Mouse (Mus musculus) neural tube, embryonic 12.5 days (tissue): Measurements from ENCODE around the gene D16Ertd472e. TPM values are rescaled to one million over a fixed set of nuclear protein-coding genes. Genes with fewer than 3 reads are reported as not detected.

Experiments
- ATAC-seq: fragments of 200-750 bp; cut with Nextera tagmentation; 2 replicates; pipeline ENCODE4 v1.8.0; 2017; ENCODE audit warnings: low read depth, mild to moderate bottlenecking, moderate TSS enrichment, moderate library complexity; ENCODE audit not compliant: low FRiP score
- H3K27ac ChIP-seq: fragments of 300-500 bp; sonication (generic); 2 replicates; pipeline ENCODE4 v1.5.1; 2016
- H3K27me3 ChIP-seq: fragments of 300-500 bp; sonication (generic); replicated peaks from 2 replicates; pipeline ENCODE4 v1.6.1; 2016; ENCODE audit warnings: mild to moderate bottlenecking
- H3K36me3 ChIP-seq: fragments of 300-500 bp; sonication (generic); 2 replicates; pipeline ENCODE4 v1.6.1; 2016; ENCODE audit warnings: mild to moderate bottlenecking
- H3K4me1 ChIP-seq: fragments of 300-500 bp; sonication (generic); 2 replicates; pipeline ENCODE4 v1.6.1; 2016
- H3K4me2 ChIP-seq: fragments of 300-500 bp; sonication (generic); replicated peaks from 2 replicates; pipeline ENCODE4 v1.6.1; 2016; ENCODE audit warnings: mild to moderate bottlenecking
- H3K4me3 ChIP-seq: fragments of 300-500 bp; sonication (generic); 2 replicates; pipeline ENCODE4 v1.5.1; 2016
- H3K9ac ChIP-seq: fragments of 300-500 bp; sonication (generic); 2 replicates; pipeline ENCODE4 v1.6.1; 2016; ENCODE audit warnings: mild to moderate bottlenecking
- H3K9me3 ChIP-seq: fragments of 300-500 bp; sonication (generic); 2 replicates; pipeline ENCODE4 v1.6.1; 2016; ENCODE audit warnings: mild to moderate bottlenecking
- WGBS: fragments of 180-500 bp; shearing (Covaris S2); methylation state at CpG from one replicate; pipeline ENCODE4 v1.1.7; 2016; 5-methylcytosine and 5-hydroxymethylcytosine counted together
- polyA plus RNA-seq: library from polyadenylated mRNA; unstranded; fragments of >200 nt; fragmentation: Nextera tagmentation; extraction: Ambion mirVana; gene quantifications from 2 replicates; pipeline ENCODE4 v1.2.1, GENCODE M21; 2016

D16Ertd472e gene
- polyA plus RNA-seq, 1 experiment from 2014 or later: 14.5 TPM

GRCm38 (mm10) chr16:78563093-78563971 lies 13.2 kb downstream of the D16Ertd472e start:
- ATAC-seq: no peak
- WGBS: 95% methylated on average over 15 of the region's 15 CpGs
- Histone ChIP-seq H3K36me3 (peaks cover 27% of the 10 kb centered on the region), H3K9me3 (no peaks in the 10 kb centered on the region), H3K4me2 (no peak overlapping the region), H3K27me3 (no peaks in the 10 kb centered on the region), H3K9ac (no peak overlapping the region), H3K4me3 (no peak overlapping the region), H3K4me1 (no peaks in the 10 kb centered on the region), H3K27ac (no peak overlapping the region)

- no peaks in the 10 kb centered on the region for H3K27me3 ChIP-seq
- H3K4me3 ChIP-seq: no peak overlapping the region
- no peak for ATAC-seq
- H3K9me3 ChIP-seq: no peaks in the 10 kb centered on the region
- no peak overlapping the region for H3K4me2 ChIP-seq
- H3K36me3 ChIP-seq: peaks cover 38% of the 10 kb centered on the region
- H3K4me1 ChIP-seq: no peaks in the 10 kb centered on the region
- no peak overlapping the region for H3K27ac ChIP-seq
- 95% methylated on average over 5 of the region's 5 CpGs for WGBS
- no peak overlapping the region for H3K9ac ChIP-seq
Observed at GRCm38 (mm10) chr16:78560627-78561026, 15.9 kb downstream of the D16Ertd472e start.

GRCm38 (mm10) chr16:78560063-78560462 lies 16.4 kb downstream of the D16Ertd472e start:
- Histone ChIP-seq H3K27me3 (no peaks in the 10 kb centered on the region), H3K36me3 (peaks cover 38% of the 10 kb centered on the region), H3K9me3 (no peaks in the 10 kb centered on the region), H3K27ac (no peak overlapping the region), H3K4me3 (no peak overlapping the region), H3K4me1 (no peaks in the 10 kb centered on the region), H3K4me2 (no peak overlapping the region), H3K9ac (no peak overlapping the region)
- no peak for ATAC-seq
- 92% methylated on average over 15 of the region's 15 CpGs for WGBS

- Histone ChIP-seq H3K4me3 (no peak overlapping the region), H3K4me2 (no peak overlapping the region), H3K36me3 (peaks cover 24% of the 10 kb centered on the region), H3K9ac (no peak overlapping the region), H3K27ac (no peak overlapping the region), H3K27me3 (no peaks in the 10 kb centered on the region), H3K4me1 (no peaks in the 10 kb centered on the region), H3K9me3 (no peaks in the 10 kb centered on the region)
- no peak for ATAC-seq
- 98% methylated on average over 4 of the region's 4 CpGs for WGBS
Observed at GRCm38 (mm10) chr16:78557573-78557972, 18.9 kb downstream of the D16Ertd472e start.

GRCm38 (mm10) chr16:78554911-78555648 lies 21.4 kb downstream of the D16Ertd472e start:
- Histone ChIP-seq H3K4me1 (no peaks in the 10 kb centered on the region), H3K27me3 (no peaks in the 10 kb centered on the region), H3K4me3 (no peak overlapping the region), H3K4me2 (no peak overlapping the region), H3K36me3 (peaks cover 13% of the 10 kb centered on the region; the same call in 1 of the 2 replicates), H3K9me3 (no peaks in the 10 kb centered on the region), H3K9ac (no peak overlapping the region), H3K27ac (no peak overlapping the region)
- 93% methylated on average over 10 of the region's 10 CpGs for WGBS
- no peak for ATAC-seq

GRCm38 (mm10) chr16:78547367-78547766 lies 29.1 kb downstream of the D16Ertd472e start:
- Histone ChIP-seq H3K9me3 (no peaks in the 10 kb centered on the region), H3K4me3 (no peak overlapping the region), H3K4me2 (no peak overlapping the region), H3K36me3 (peaks cover 26% of the 10 kb centered on the region), H3K27ac (no peak overlapping the region), H3K27me3 (no peaks in the 10 kb centered on the region), H3K4me1 (no peaks in the 10 kb centered on the region), H3K9ac (no peak overlapping the region)
- no peak for ATAC-seq
- 95% methylated on average over 10 of the region's 10 CpGs for WGBS

- H3K36me3 ChIP-seq: peaks cover 26% of the 10 kb centered on the region
- H3K4me3 ChIP-seq: no peak overlapping the region
- H3K9me3 ChIP-seq: no peaks in the 10 kb centered on the region
- H3K4me2 ChIP-seq: no peak overlapping the region
- no peaks in the 10 kb centered on the region for H3K27me3 ChIP-seq
- no peak overlapping the region for H3K9ac ChIP-seq
- no peaks in the 10 kb centered on the region for H3K4me1 ChIP-seq
- H3K27ac ChIP-seq: no peak overlapping the region
- 95% methylated on average over 6 of the region's 6 CpGs for WGBS
- no peak for ATAC-seq
Observed at GRCm38 (mm10) chr16:78546529-78546928, 30.0 kb downstream of the D16Ertd472e start.

GRCm38 (mm10) chr16:78540376-78541246 lies 35.9 kb downstream of the D16Ertd472e start:
- Histone ChIP-seq H3K27me3 (no peaks in the 10 kb centered on the region), H3K27ac (no peak overlapping the region), H3K36me3 (peaks cover 18% of the 10 kb centered on the region), H3K4me2 (no peak overlapping the region), H3K9ac (no peak overlapping the region), H3K4me1 (no peaks in the 10 kb centered on the region), H3K4me3 (no peak overlapping the region), H3K9me3 (no peaks in the 10 kb centered on the region)
- WGBS: 93% methylated on average over 16 of the region's 16 CpGs
- no peak for ATAC-seq

GRCm38 (mm10) chr16:78537798-78538422 lies 38.6 kb downstream of the D16Ertd472e start:
- Histone ChIP-seq H3K36me3 (0 out of 2 replicates have a peak, but pooled peaks cover 3% of the 10 kb centered on the region), H3K9ac (no peak overlapping the region), H3K4me1 (no peaks in the 10 kb centered on the region), H3K27me3 (no peaks in the 10 kb centered on the region), H3K4me3 (no peak overlapping the region), H3K27ac (no peak overlapping the region), H3K9me3 (no peaks in the 10 kb centered on the region), H3K4me2 (no peak overlapping the region)
- 88% methylated on average over 8 of the region's 8 CpGs for WGBS
- no peak for ATAC-seq

- Histone ChIP-seq H3K4me2 (no peak overlapping the region), H3K36me3 (no peaks in the 10 kb centered on the region), H3K4me1 (no peaks in the 10 kb centered on the region), H3K27ac (no peak overlapping the region), H3K4me3 (no peak overlapping the region), H3K9me3 (no peaks in the 10 kb centered on the region), H3K27me3 (no peaks in the 10 kb centered on the region), H3K9ac (no peak overlapping the region)
- 56% methylated on average over 7 of the region's 7 CpGs for WGBS
- no peak for ATAC-seq
Observed at GRCm38 (mm10) chr16:78537322-78537721, 39.2 kb downstream of the D16Ertd472e start.

- no peak for ATAC-seq
- Histone ChIP-seq H3K4me3 (no peak overlapping the region), H3K9me3 (no peaks in the 10 kb centered on the region), H3K27ac (no peak overlapping the region), H3K4me2 (no peak overlapping the region), H3K27me3 (no peaks in the 10 kb centered on the region), H3K9ac (no peak overlapping the region), H3K4me1 (no peaks in the 10 kb centered on the region), H3K36me3 (no peaks in the 10 kb centered on the region)
- 57% methylated on average over 8 of the region's 8 CpGs for WGBS
Observed at GRCm38 (mm10) chr16:78534468-78534867, 42.0 kb downstream of the D16Ertd472e start.
